Mouse (Mus musculus) forebrain, embryonic 14.5 days (tissue): ENCODE data around the gene Sobp. TPM values are rescaled to one million over a fixed set of nuclear protein-coding genes. Genes with fewer than 3 reads are reported as not detected.
A peak's percentile ranks its signal among the peaks of the same experiment; 100 is the strongest.

Source experiments
- ATAC-seq: fragments of 200-750 bp; cut with Nextera tagmentation; 2 replicates; pipeline ENCODE4 v1.8.0; 2017; ENCODE audit warnings: mild to moderate bottlenecking, moderate library complexity
- DNase-seq: peaks from one replicate; pipeline ENCODE4 v3.0.0-alpha.2; 2015; ENCODE audit warnings: low spot score
- H3K27ac ChIP-seq: fragments of 300-500 bp; sonication (generic); 2 replicates; pipeline ENCODE4 v1.5.1; 2014; ENCODE audit warnings: low read depth, mild to moderate bottlenecking, control low read depth, low read length, moderate library complexity
- H3K27me3 ChIP-seq: fragments of 300-500 bp; sonication (generic); replicated peaks from 2 replicates; pipeline ENCODE4 v1.6.1; 2014; ENCODE audit warnings: low read length, control low read depth, mixed read lengths; ENCODE audit not compliant: control insufficient read depth, insufficient read depth
- H3K36me3 ChIP-seq: fragments of 300-500 bp; sonication (generic); 2 replicates; pipeline ENCODE4 v1.6.1; 2014; ENCODE audit warnings: low read length, control low read depth; ENCODE audit not compliant: control insufficient read depth, insufficient read depth
- H3K4me1 ChIP-seq: fragments of 300-500 bp; sonication (generic); 2 replicates; pipeline ENCODE4 v1.6.1; 2014; ENCODE audit warnings: antibody characterized with exemption, low read length, control low read depth; ENCODE audit not compliant: control insufficient read depth, insufficient read depth
- H3K4me2 ChIP-seq: fragments of 300-500 bp; sonication (generic); 2 replicates; pipeline ENCODE4 v1.6.1; 2014; ENCODE audit warnings: mild to moderate bottlenecking, control low read depth, low read length
- H3K4me3 ChIP-seq: fragments of 300-500 bp; sonication (generic); 2 replicates; pipeline ENCODE4 v1.5.1; 2014; ENCODE audit warnings: low read depth, low read length, control low read depth
- H3K9ac ChIP-seq: fragments of 300-500 bp; sonication (generic); 2 replicates; pipeline ENCODE4 v1.6.1; 2014; ENCODE audit warnings: mild to moderate bottlenecking, low read length, control low read depth, moderate library complexity
- H3K9me3 ChIP-seq: fragments of 300-500 bp; sonication (generic); replicated peaks from 2 replicates; pipeline ENCODE4 v1.6.1; 2016; ENCODE audit warnings: low read length, control low read depth, mixed read lengths; ENCODE audit not compliant: control insufficient read depth
- WGBS: fragments of 180-500 bp; shearing (Covaris S2); extraction: QIAGEN DNeasy Blood & Tissue Kit; methylation state at CpG from one replicate; pipeline ENCODE4 v1.1.7; 2014; 5-methylcytosine and 5-hydroxymethylcytosine counted together
- polyA plus RNA-seq: library from polyadenylated mRNA; unstranded; fragments of >200 nt; fragmentation: Nextera tagmentation; extraction: Ambion mirVana; gene quantifications from 2 replicates; pipeline ENCODE4 v1.2.1, GENCODE M21; 2014

Sobp gene
- polyA plus RNA-seq, 1 experiment from 2014 or later, result 12.8 TPM

DNA sequence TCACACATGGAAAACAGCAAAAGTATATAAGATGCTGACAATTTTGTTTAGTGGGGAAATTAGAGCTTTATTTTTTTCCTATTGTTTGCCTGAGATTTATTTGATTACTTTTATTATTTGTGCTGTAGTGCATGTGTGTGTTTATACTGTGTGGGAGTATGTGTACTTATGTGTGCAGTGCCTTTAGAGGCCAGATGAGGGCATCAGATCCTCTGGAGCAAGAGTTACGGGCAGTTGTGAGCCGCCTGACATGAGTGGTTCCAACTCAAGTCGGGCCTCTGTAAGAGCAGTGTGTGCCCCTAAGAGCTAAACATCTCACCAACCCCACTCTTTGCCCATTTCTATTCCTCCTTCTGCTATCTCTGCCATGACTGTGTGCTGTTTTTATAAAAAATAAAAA, 7.5 kb downstream of the Sobp start:
- Histone ChIP-seq H3K27me3 (no peaks in the 10 kb centered on the region), H3K4me2 (no peak overlapping the region), H3K9ac (no peak overlapping the region), H3K4me3 (no peak overlapping the region), H3K36me3 (no peaks in the 10 kb centered on the region), H3K4me1 (peaks cover 14% of the 10 kb centered on the region), H3K9me3 (peaks cover 3% of the 10 kb centered on the region; the same call in 1 of the 2 replicates), H3K27ac (no peak overlapping the region)
- no peak for ATAC-seq
- DNase-seq, result no peak
- WGBS, result 95% methylated on average over 3 of the region's 3 CpGs

DNA sequence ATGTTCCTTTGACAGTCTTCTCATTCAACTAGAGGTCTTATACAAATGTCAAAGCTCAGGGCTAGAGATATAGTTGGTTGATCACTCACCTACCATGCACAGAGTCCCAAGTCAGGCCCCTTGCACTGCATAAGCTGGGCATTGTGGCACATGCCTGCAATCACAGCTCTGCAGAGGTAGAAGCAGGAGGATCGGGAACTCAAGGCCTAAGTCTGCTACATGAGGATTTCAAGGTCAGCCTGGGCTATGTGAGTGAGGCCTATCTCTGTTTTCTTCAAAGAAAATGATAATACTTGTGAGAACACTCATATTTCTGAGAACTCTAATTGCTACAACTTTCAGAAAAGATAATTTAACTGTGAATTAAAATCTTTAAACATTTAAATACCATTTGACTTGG, 8.2 kb downstream of the Sobp start:
- ATAC-seq, result no peak
- Histone ChIP-seq H3K4me2 (no peak overlapping the region), H3K9ac (no peak overlapping the region), H3K9me3 (peaks cover 3% of the 10 kb centered on the region; the same call in 1 of the 2 replicates), H3K27me3 (no peaks in the 10 kb centered on the region), H3K4me3 (no peak overlapping the region), H3K36me3 (no peaks in the 10 kb centered on the region), H3K4me1 (peaks cover 12% of the 10 kb centered on the region), H3K27ac (no peak overlapping the region)
- DNase-seq, result no peak
- 92% methylated on average over 1 of the region's 1 CpGs for WGBS

DNA sequence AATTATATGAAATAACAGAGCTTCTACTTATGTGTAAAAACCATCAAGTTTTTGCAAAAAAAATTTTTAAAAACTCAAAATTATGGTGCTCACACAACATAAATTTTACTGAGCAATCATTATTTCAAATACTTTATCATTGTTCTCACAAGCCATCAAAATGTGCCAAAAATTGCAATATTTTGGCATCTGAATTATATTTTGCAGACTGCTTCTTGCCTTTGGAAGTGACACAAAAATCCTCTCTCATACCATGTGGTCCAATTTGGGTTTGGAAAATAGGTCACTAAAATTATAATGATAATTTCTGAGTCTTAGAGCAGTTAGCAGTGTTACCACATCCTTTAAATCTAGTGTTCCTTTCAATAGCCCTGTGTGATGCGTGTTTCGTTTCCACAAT, 9.9 kb downstream of the Sobp start:
- no peak for ATAC-seq
- 99% methylated on average over 2 of the region's 2 CpGs for WGBS

DNA sequence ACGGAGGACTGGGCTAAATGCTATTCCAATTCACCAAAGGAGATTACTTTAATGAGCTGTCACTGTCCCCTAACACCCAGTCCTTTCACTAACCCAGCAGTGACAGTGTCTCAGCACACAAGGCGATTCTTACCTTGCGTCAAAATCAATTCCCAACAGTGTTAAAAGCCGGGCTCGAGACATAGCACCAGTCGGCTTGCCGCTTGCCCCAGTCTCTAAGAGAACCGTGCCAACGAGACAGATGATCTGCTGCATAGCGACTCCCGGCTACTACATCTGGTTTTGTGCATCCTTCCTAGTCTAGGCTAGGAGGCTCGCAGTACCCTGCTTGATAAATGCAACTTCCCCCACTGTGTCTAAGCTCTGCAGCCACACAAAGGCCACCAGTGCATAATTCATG, 12.0 kb downstream of the Sobp start:
- DNase-seq (no peak), ATAC-seq (no peak)
- no peak overlapping the region for H3K9ac ChIP-seq
- no peaks in the 10 kb centered on the region for H3K4me1 ChIP-seq
- WGBS, result 82% methylated on average over 12 of the region's 12 CpGs
- H3K27ac ChIP-seq, result no peak overlapping the region
- H3K4me2 ChIP-seq, result no peak overlapping the region
- no peaks in the 10 kb centered on the region for H3K27me3 ChIP-seq
- no peak overlapping the region for H3K4me3 ChIP-seq
- no peaks in the 10 kb centered on the region; the same call in 1 of the 2 replicates for H3K36me3 ChIP-seq
- peaks cover 3% of the 10 kb centered on the region; the same call in 1 of the 2 replicates for H3K9me3 ChIP-seq

More for the DNA sequence above, 9.9 kb downstream of the Sobp start:
- 0 out of 2 replicates have a peak, but pooled peaks cover under 1% of the 10 kb centered on the region for H3K4me1 ChIP-seq
- no peak overlapping the region for H3K4me3 ChIP-seq
- H3K27ac ChIP-seq, result no peak overlapping the region
- no peak for DNase-seq
- no peak overlapping the region for H3K4me2 ChIP-seq
- no peaks in the 10 kb centered on the region for H3K36me3 ChIP-seq
- no peaks in the 10 kb centered on the region for H3K27me3 ChIP-seq
- no peak overlapping the region for H3K9ac ChIP-seq
- peaks cover 3% of the 10 kb centered on the region; the same call in 1 of the 2 replicates for H3K9me3 ChIP-seq

DNA sequence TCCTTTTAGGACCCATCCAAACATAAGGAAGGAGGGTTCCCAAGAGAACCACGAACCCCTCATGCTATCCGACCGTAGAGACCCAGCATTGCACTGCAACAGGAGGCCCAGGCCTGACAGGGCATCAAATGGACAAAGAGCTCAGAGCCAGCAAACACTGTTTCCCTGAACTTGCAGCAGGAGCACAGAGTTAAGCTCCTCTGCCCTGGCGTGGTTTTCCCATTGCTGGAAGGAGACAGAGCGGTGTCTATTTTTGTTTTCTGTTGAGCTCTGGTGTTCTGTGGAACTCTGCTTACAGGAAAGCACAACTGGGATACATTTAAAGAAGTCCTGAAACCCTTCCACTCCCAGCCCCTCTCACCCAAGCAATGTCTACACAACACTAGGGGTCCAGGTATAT, 15.0 kb downstream of the Sobp start:
- Histone ChIP-seq H3K9ac (no peak overlapping the region), H3K27ac (no peak overlapping the region), H3K4me3 (no peak overlapping the region), H3K36me3 (peaks cover 6% of the 10 kb centered on the region; the same call in 1 of the 2 replicates), H3K27me3 (no peaks in the 10 kb centered on the region), H3K4me1 (peaks cover 14% of the 10 kb centered on the region), H3K9me3 (peaks cover 3% of the 10 kb centered on the region; the same call in 1 of the 2 replicates), H3K4me2 (no peak overlapping the region)
- 84% methylated on average over 5 of the region's 5 CpGs for WGBS
- ATAC-seq (no peak), DNase-seq (no peak)

DNA sequence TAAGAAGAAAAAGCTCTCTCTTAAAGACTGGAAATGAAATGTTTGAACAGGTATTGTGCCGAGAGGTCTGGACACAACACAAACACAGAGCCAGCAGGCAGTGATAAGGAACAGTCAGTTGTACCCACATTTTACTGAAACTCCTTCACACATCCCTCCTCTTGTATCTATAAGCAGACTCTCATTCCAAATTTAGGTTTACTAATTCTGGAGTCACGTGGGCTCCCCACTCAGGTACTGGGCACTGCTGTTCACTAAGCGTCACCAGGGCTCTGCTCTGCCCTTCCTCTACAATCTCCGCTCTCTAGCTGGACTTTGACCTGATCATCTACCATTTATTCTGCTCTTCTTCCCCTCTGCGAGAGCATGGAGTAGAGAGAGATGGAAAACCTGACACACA, 15.4 kb downstream of the Sobp start:
- no peak overlapping the region for H3K4me3 ChIP-seq
- H3K27ac ChIP-seq, result no peak overlapping the region
- DNase-seq (no peak), ATAC-seq (no peak)
- peaks cover 6% of the 10 kb centered on the region; the same call in 1 of the 2 replicates for H3K36me3 ChIP-seq
- no peaks in the 10 kb centered on the region for H3K27me3 ChIP-seq
- H3K9me3 ChIP-seq, result peaks cover 3% of the 10 kb centered on the region; the same call in 1 of the 2 replicates
- WGBS, result 88% methylated on average over 5 of the region's 5 CpGs
- no peak overlapping the region for H3K9ac ChIP-seq
- H3K4me1 ChIP-seq, result peaks cover 18% of the 10 kb centered on the region
- H3K4me2 ChIP-seq, result no peak overlapping the region

DNA sequence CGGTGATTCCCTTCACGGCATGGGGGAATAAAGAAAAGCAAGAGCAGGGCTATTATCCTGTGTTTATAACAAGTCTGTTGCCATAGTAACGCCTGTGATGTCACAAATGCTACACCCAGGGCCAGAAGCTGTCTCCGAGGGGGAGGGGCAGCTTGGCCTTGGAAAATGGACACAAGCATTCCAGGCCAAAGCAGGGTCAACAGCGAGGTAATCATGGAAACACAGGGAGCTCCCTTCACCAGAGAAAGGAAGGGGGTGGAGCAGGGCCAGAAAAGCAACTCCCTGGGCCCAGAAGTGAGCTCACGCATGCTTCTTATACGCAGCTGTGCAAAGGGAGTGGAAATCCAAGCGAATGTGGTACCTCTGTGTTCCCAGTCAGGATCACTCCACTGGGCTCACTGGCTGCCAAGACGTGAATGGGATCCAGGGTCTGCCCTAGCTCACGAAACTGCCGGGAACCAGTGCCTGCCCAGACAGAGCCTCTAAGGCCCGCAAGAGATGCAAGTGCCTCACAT, 19.2 kb downstream of the Sobp start:
- ATAC-seq (peak; percentile 87), DNase-seq (peak; percentile 94)
- H3K4me3 ChIP-seq, result no peak overlapping the region; the same call in 1 of the 2 replicates
- peak overlapping the region; percentile 37 for H3K4me2 ChIP-seq
- H3K27ac ChIP-seq, result peak overlapping the region; percentile 78
- peaks cover 6% of the 10 kb centered on the region; the same call in 1 of the 2 replicates for H3K36me3 ChIP-seq
- no peaks in the 10 kb centered on the region for H3K27me3 ChIP-seq
- H3K4me1 ChIP-seq, result peaks cover 23% of the 10 kb centered on the region
- WGBS, result 4% methylated on average over 12 of the region's 12 CpGs
- no peaks in the 10 kb centered on the region for H3K9me3 ChIP-seq
- H3K9ac ChIP-seq, result peak overlapping the region; percentile 49

DNA sequence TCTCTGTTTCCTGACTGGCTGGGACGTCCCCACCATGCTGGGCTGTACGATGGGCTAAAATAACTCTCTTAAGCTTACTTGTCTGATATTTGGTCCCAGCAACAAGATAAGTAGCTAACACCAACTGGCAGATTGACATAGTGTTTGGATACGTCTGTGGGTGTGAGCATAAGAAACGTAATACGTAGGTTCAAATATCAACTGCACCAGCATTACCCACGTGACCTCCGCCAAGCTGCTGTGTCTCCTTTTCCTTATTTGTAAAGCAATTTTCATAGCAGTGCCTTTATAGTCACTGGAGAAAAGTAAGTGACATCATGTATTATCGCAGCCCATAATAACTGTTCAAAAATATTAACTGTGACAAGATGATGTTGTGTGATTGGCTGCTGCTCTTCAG, 21.7 kb downstream of the Sobp start:
- ATAC-seq (no peak), DNase-seq (no peak)
- 91% methylated on average over 8 of the region's 8 CpGs for WGBS
- H3K9me3 ChIP-seq, result no peaks in the 10 kb centered on the region
- peaks cover 23% of the 10 kb centered on the region for H3K4me1 ChIP-seq
- H3K27ac ChIP-seq, result no peak overlapping the region
- no peak overlapping the region for H3K4me2 ChIP-seq
- no peak overlapping the region for H3K9ac ChIP-seq
- peaks cover 6% of the 10 kb centered on the region; the same call in 1 of the 2 replicates for H3K36me3 ChIP-seq
- H3K4me3 ChIP-seq, result no peak overlapping the region
- H3K27me3 ChIP-seq, result no peaks in the 10 kb centered on the region

DNA sequence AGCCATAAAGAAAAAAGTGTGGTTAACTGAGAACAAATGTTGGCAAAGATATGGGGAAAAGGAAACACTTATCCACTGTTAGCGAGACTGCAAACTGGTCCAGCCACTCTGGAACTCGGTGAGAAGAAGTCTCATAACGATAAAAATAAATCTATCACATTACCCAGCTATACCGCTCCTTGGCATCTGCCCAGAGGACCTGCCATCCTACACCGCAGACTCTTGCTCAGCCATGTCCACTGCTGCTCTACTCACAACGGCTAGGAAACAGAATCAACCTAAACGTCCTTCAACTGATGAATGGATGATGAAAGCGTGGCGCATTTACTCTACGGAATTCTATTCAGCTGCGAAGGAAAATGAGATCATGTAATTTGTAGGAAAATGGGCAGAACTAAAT, 25.9 kb downstream of the Sobp start:
- Histone ChIP-seq H3K27ac (no peak overlapping the region), H3K4me2 (no peak overlapping the region), H3K27me3 (no peaks in the 10 kb centered on the region), H3K4me1 (0 out of 2 replicates have a peak, but pooled peaks cover under 1% of the 10 kb centered on the region), H3K4me3 (no peak overlapping the region), H3K9me3 (no peaks in the 10 kb centered on the region), H3K36me3 (no peaks in the 10 kb centered on the region), H3K9ac (no peak overlapping the region)
- no peak for DNase-seq
- 87% methylated on average over 11 of the region's 11 CpGs for WGBS
- no peak for ATAC-seq
